Mouse (Mus musculus) kidney, postnatal 0 days (tissue): ENCODE results near the gene Gck. TPM values are rescaled to one million over a fixed set of nuclear protein-coding genes. Genes with fewer than 3 reads are reported as not detected.
"Not testable (repeated sequence)": the region's sequence is repeated elsewhere in the genome, so short reads cannot be mapped to it uniquely, and the experiment has no call there.

Experiments used
- ATAC-seq: fragments of 200-750 bp; cut with Nextera tagmentation; replicated peaks from 2 replicates; pipeline ENCODE4 v1.8.0; 2017; ENCODE audit warnings: low read depth, moderate number of reproducible peaks, moderate TSS enrichment, moderate library complexity; ENCODE audit not compliant: low FRiP score
- DNase-seq: peaks from one replicate; pipeline ENCODE4 v3.0.0-alpha.2; 2016; ENCODE audit warnings: low spot score
- H3K27ac ChIP-seq: fragments of 300-500 bp; sonication (generic); 2 replicates; pipeline ENCODE4 v1.5.1; 2014; ENCODE audit warnings: mild to moderate bottlenecking
- H3K27me3 ChIP-seq: fragments of 300-500 bp; sonication (generic); 2 replicates; pipeline ENCODE4 v1.6.1; 2014; ENCODE audit warnings: low read length, mixed read lengths; ENCODE audit not compliant: insufficient read depth
- H3K36me3 ChIP-seq: fragments of 300-500 bp; sonication (generic); 2 replicates; pipeline ENCODE4 v1.6.1; 2014; ENCODE audit warnings: low read length, mixed read lengths; ENCODE audit not compliant: insufficient read depth
- H3K4me1 ChIP-seq: fragments of 300-500 bp; sonication (generic); replicated peaks from 2 replicates; pipeline ENCODE4 v1.6.1; 2014; ENCODE audit warnings: antibody characterized with exemption, low read length, mixed read lengths; ENCODE audit not compliant: insufficient read depth
- H3K4me2 ChIP-seq: fragments of 300-500 bp; sonication (generic); 2 replicates; pipeline ENCODE4 v1.6.1; 2014; ENCODE audit warnings: mild to moderate bottlenecking, low read length, moderate library complexity, mixed read lengths
- H3K4me3 ChIP-seq: fragments of 300-500 bp; sonication (generic); replicated peaks from 2 replicates; pipeline ENCODE4 v1.5.1; 2014; ENCODE audit warnings: low read depth, low read length
- H3K9ac ChIP-seq: fragments of 300-500 bp; sonication (generic); 2 replicates; pipeline ENCODE4 v1.6.1; 2014; ENCODE audit warnings: low read depth, low read length
- H3K9me3 ChIP-seq: fragments of 300-500 bp; sonication (generic); replicated peaks from 2 replicates; pipeline ENCODE4 v1.6.1; 2016; ENCODE audit warnings: low read length, inconsistent platforms, mixed read lengths
- CTCF ChIP-seq: IDR thresholded peaks from 2 replicates; pipeline ENCODE4 v1.5.1; 2016; ENCODE audit warnings: antibody characterized with exemption, low read depth, mild to moderate bottlenecking, moderate library complexity
- whole genome bisulfite sequencing: fragments of 180-500 bp; shearing (Covaris S2); extraction: QIAGEN DNeasy Blood & Tissue Kit; methylation state at CpG from one replicate; pipeline ENCODE4 v1.1.7; 2014; 5-methylcytosine and 5-hydroxymethylcytosine counted together
- polyA plus RNA-seq: library from polyadenylated mRNA; unstranded; fragments of >200 nt; fragmentation: Nextera tagmentation; extraction: Ambion mirVana; gene quantifications from 2 replicates; pipeline ENCODE4 v1.2.1, GENCODE M21; 2015

The Gck gene
- polyA plus RNA-seq, 1 experiment from 2014 or later = 1.0 TPM

- Histone ChIP-seq H3K9me3 (no peaks in the 10 kb centered on the region), H3K4me2 (no peak overlapping the region), H3K27ac (peak overlapping the region; percentile 36; the same call in 1 of the 2 replicates), H3K4me3 (no peak overlapping the region), H3K9ac (no peak overlapping the region), H3K27me3 (no peaks in the 10 kb centered on the region), H3K36me3 (no peaks in the 10 kb centered on the region), H3K4me1 (peaks cover 12% of the 10 kb centered on the region)
- no peak for TF ChIP-seq CTCF
- 24% methylated on average over 5 of the region's 5 CpGs for WGBS
- DNase-seq (peak; percentile 80), ATAC-seq (no peak)
Observed at GRCm38 (mm10) chr11:5952501-5952900, 2.6 kb upstream of the Gck start.

DNA sequence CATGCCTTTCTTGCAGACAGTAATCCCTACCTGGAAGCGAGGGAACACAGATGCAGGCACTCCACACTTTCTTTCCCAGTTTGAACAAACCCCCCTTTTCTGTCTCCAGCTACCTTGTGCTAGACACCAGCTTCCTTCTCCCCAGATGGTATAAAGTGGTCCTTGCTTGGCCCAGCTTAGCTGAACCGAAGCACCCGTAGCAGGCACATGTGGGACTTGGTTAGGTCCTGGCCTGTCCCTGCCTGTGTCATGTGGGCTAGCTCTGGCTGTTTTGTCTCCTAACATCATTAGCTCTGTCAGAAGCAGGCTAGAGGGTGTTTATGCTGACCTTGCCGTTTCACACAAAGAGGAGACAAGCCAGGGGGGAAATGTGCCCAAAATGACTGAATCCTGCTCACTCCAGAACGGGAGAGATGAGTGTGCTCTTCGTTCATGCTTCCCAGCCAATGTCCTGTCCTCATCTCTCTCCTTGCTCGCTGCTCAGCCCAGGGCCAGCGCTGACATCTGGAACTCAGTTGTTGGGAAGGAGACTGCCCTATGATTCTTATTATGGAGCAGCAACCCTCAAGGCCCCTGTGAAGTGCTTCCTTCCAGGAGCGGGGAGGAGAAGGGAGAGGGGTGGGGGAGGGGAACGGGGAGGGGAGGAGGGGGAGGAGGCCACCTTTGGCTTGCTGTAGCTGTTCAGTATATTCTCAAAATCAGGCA lies 1.2 kb downstream of the Gck start:
- Histone ChIP-seq H3K27me3 (no peaks in the 10 kb centered on the region), H3K9me3 (no peaks in the 10 kb centered on the region), H3K4me3 (no peak overlapping the region), H3K36me3 (no peaks in the 10 kb centered on the region), H3K9ac (no peak overlapping the region), H3K4me1 (0 out of 2 replicates have a peak, but pooled peaks cover 3% of the 10 kb centered on the region), H3K27ac (no peak overlapping the region), H3K4me2 (no peak overlapping the region)
- 58% methylated on average over 10 of the region's 10 CpGs for WGBS
- DNase-seq = no peak
- no peak for TF ChIP-seq CTCF
- ATAC-seq = no peak

- 0 out of 2 replicates have a peak, but pooled peaks cover 2% of the 10 kb centered on the region for H3K4me1 ChIP-seq
- no peak overlapping the region for H3K27ac ChIP-seq
- no peak overlapping the region for H3K4me3 ChIP-seq
- TF ChIP-seq CTCF = no peak
- no peak overlapping the region for H3K4me2 ChIP-seq
- no peaks in the 10 kb centered on the region for H3K36me3 ChIP-seq
- ATAC-seq = no peak
- DNase-seq = no peak
- H3K9me3 ChIP-seq = no peaks in the 10 kb centered on the region
- no peak overlapping the region for H3K9ac ChIP-seq
- 59% methylated on average over 4 of the region's 4 CpGs for WGBS
- no peaks in the 10 kb centered on the region for H3K27me3 ChIP-seq
Observed at GRCm38 (mm10) chr11:5947796-5948195, 2.1 kb downstream of the Gck start.

DNA sequence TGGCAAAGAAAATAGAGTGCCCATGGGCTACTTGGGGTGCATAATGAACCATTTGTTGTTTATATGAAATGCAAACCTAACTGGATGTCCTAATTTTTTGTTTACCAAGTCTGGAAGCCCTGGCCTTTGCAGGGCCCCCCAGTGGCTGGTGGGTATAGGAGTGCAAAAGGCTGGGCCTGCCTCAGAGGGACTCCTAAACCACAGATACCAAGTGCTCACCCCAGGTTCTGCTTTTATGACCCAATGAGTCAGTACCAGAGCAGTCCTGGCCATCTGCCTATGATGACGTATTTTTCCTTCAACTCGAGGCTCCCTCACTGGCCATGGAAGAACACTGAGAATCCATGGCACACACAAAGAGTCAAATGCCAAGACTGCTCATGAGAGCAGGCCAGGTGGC lies 4.8 kb downstream of the Gck start:
- WGBS = 80% methylated on average over 2 of the region's 2 CpGs
- H3K9me3 ChIP-seq = no peaks in the 10 kb centered on the region

DNA sequence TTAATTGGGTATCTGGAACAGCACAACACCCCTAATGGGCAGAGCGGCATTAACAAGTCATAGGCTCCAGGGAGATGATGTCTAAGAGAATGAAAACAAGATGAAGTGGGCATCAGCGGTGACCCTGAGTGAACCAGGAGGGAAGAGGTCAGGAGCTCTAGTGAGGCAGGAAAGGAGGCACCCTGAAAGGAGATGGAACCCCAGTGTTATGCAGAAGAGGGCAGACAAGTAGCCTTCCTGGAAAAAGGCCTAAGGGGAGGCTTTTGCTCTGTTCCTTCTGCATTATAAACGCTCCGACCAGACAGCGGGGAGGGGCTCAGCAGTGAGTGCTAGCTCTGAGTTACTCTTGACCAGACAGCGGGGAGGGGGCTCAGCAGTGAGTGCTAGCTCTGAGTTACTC lies 6.9 kb downstream of the Gck start:
- Histone ChIP-seq H3K27ac (no peak overlapping the region), H3K9ac (no peak overlapping the region), H3K4me3 (no peak overlapping the region), H3K4me2 (no peak overlapping the region), H3K9me3 (no peaks in the 10 kb centered on the region), H3K27me3 (no peaks in the 10 kb centered on the region), H3K4me1 (no peaks in the 10 kb centered on the region), H3K36me3 (no peaks in the 10 kb centered on the region)
- ATAC-seq (no peak), DNase-seq (no peak)
- 70% methylated on average over 6 of the region's 6 CpGs for WGBS
- no peak for TF ChIP-seq CTCF

More for the DNA sequence above, 4.8 kb downstream of the Gck start:
- Histone ChIP-seq H3K27ac (no peak overlapping the region), H3K4me1 (no peaks in the 10 kb centered on the region), H3K4me2 (no peak overlapping the region), H3K27me3 (no peaks in the 10 kb centered on the region), H3K9ac (no peak overlapping the region), H3K4me3 (no peak overlapping the region), H3K36me3 (no peaks in the 10 kb centered on the region)
- no peak for TF ChIP-seq CTCF
- DNase-seq (no peak), ATAC-seq (no peak)

DNA sequence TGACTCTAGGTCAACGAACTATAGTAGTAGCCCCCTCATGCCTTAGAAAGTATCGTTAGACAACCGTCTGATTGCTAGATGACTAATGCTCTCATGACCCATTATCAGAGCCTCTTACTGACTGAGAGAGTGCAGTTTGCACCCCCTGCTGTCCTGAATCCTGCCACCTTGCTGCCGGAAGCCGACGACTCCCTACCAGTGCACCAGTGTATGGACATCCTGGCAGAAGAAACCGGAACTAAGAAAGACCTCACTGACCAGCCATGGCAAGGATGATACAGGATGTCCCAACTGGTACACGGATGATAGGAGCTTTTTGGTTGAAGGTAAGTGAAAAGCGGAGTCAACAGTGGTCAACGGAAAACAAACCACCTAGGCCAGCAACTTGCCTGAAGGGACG lies 15.3 kb downstream of the Gck start:
- not testable (repeated sequence) for H3K36me3 ChIP-seq, H3K9me3 ChIP-seq, DNase-seq, H3K4me2 ChIP-seq, H3K27ac ChIP-seq, H3K4me3 ChIP-seq, H3K9ac ChIP-seq, H3K4me1 ChIP-seq, ATAC-seq, H3K27me3 ChIP-seq
- 93% methylated on average over 11 of the region's 11 CpGs for WGBS

DNA sequence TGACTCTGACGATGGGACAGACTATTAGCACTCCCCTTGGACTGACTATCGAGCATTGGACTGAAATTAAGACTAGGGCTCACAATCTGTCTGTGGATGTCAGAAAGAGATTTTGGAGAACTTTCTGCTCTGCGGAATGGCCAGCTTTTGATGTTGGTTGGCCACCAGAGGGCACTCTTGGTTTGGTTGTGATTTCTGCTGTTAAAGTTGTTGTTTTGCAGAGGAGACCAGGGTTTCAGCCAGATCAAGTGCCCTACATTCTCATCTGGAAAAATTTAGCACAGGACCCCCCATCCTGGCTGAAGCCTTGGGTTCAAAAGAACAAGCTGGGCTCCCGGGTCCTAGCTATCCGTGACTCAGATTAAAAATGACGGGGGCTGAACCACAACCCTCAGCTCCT lies 17.9 kb downstream of the Gck start:
- H3K4me1 ChIP-seq, H3K9ac ChIP-seq, ATAC-seq, H3K36me3 ChIP-seq, H3K4me2 ChIP-seq, H3K27ac ChIP-seq, DNase-seq, H3K4me3 ChIP-seq, H3K9me3 ChIP-seq, H3K27me3 ChIP-seq: not testable (repeated sequence)
- WGBS = 89% methylated on average over 6 of the region's 6 CpGs
- peak; percentile 39; the same call in 1 of the 2 replicates for TF ChIP-seq CTCF
